Mouse (Mus musculus): ENCODE results near the gene Cpa1.

DNA sequence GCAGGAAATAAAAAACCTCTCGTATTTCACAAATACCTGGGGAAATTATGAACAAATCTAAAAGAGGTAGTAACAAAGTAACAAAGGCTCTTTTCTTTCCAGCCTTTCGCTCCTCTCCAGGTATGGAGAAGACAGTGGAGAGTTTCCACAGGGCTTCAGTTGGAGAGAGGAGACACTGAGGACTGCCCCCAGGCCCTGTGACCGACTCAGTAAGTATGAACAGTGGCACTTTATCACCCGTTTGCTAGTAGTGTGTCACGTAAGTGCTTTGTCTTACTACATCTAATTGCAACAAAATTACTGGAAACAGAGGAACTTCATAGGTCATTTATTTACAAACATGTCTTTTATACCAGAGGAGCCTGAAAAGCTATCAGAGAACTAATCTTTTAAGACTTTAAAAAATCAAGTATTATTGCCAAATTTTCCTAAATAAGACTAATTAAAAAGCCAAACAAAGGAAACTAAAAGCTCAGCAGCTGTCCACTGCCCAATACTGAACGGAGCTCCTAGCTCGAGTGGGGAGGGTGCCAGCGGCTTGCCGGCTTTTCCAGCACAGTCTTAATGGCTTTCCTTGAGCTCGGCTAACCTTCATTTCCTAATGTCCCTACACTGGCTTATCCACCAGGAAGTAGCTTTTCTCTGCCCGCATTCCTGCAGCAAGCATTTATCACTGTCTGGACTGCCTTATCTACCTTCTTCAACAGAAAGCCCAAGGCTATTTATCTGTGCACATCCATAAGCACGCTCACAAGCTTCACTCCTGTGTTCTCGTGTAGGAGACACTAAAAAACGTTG, 34.9 kb downstream of the Cpa1 start:
- TF ChIP-seq CTCF (IDR thresholded peaks at IDR 0.05; ENCODE audit: borderline replicate concordance, insufficient read depth, low read depth, low read length) (no peak), POLR2A (IDR thresholded peaks at IDR 0.05; ENCODE audit: borderline replicate concordance, insufficient read depth, low read length) (no peak)
